Mouse (Mus musculus) cerebellum, adult 2 months (tissue): ENCODE measurements around the gene Frmd5.

ENCODE experiments used
- CTCF ChIP-seq: fragments of 200-500 bp; IDR thresholded peaks from 2 replicates; pipeline ENCODE4 v1.5.1; 2011; ENCODE audit warnings: low read depth, mild to moderate bottlenecking, control low read depth, low read length, moderate library complexity, borderline replicate concordance; ENCODE audit not compliant: insufficient read depth
- POLR2A ChIP-seq: fragments of 200-500 bp; IDR thresholded peaks from 2 replicates; pipeline ENCODE4 v1.6.1; 2011; ENCODE audit warnings: low read length, control low read depth, borderline replicate concordance; ENCODE audit not compliant: insufficient read depth

DNA sequence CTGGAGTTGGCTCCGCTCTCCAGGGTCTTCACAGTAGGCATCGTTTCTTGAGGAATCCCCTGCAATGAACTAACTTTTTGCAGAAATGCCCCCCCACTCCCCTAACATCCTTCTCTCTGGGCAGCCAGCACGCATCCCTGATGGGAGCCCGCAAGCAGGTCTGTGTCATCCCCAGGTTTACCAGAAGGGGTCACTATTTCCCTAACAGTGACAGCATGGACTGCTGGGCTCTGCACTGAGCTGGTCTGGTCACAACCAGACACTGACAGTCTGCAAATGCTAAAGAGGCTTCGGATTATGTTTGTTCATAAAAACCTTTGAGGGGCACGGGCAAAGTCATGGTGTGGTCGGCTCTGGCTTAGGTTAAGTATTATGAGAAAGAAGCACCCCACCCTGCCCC, 235.1 kb downstream of the Frmd5 start:
- peak; percentile 97 for TF ChIP-seq CTCF
- TF ChIP-seq POLR2A: no peak
